Mouse (Mus musculus): ENCODE measurements at regions not wholly inside any gene's neighbourhood (a gene's known extent, or its start where the extent isn't known, plus 50 kb on each side); places are given as distances from the start of the nearest gene placed in this dataset.

DNA sequence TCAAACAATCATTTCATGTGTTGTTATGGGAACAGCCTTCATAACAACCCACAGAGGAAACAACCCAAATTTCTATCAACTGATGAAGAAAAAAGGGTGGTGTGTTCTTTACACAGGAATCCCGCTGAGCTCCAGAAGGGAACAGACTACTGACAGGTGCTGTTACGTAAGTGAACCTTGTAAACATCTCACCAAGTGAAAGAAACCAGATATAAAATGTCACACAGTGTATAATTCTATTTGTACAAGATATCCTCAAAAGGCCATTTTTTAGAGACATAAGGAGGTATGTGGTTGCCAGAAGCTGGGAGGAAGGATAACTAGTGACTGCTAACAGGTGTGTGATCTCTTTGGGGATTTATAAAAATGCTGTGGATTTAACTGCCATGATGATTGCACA lies 119.9 kb downstream of the Plod2 start:
- H3K4me2 ChIP-seq (replicated peaks; ENCODE audit: low read depth, low read length), result no peak overlapping the region
- no peak for ATAC-seq (ENCODE audit: low FRiP score, low TSS enrichment)
- WGBS, result 79% methylated on average over 2 of the region's 2 CpGs

GRCm38 (mm10) chr9:92667361-92667881 lies 125.4 kb downstream of the Plod2 start:
- H3K4me2 ChIP-seq (replicated peaks; ENCODE audit: low read depth, low read length), result no peak overlapping the region
- 96% methylated on average over 1 of the region's 1 CpGs for WGBS

More for the DNA sequence above, 119.9 kb downstream of the Plod2 start:
- H3K27ac ChIP-seq (ENCODE audit: low read length), result no peak overlapping the region
- H3K36me3 ChIP-seq (ENCODE audit: insufficient read depth, low read length), result no peaks in the 10 kb centered on the region
- H3K27me3 ChIP-seq (ENCODE audit: insufficient read depth, low read length), result no peaks in the 10 kb centered on the region
- no peaks in the 10 kb centered on the region for H3K4me1 ChIP-seq (ENCODE audit: insufficient read depth, low read length)
- no peak overlapping the region for H3K9ac ChIP-seq (replicated peaks; ENCODE audit: low read length)
- no peaks in the 10 kb centered on the region for H3K9me3 ChIP-seq (ENCODE audit: low read length)
- no peak overlapping the region for H3K4me3 ChIP-seq (ENCODE audit: low read length)

DNA sequence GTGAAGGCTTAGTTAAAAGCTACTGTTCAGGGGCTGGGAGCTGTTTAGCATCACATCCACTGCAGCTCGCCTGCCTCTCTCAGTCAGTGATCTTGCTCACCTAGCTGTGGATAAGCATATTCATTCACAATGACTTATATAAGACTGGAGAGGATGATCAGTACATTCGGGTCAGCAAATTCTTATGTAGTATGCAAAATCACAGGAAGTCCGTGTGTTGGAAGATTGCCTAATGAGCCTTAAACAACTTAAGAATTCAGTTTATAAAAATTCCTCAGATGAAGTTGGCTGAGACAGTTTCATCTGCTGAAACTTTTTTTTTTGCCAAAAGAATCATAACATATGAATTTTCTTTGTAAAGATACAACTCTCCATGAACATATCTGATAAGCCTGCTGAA lies 129.9 kb downstream of the Plod2 start:
- H3K9me3 ChIP-seq (ENCODE audit: low read length), result no peaks in the 10 kb centered on the region
- no peaks in the 10 kb centered on the region for H3K27me3 ChIP-seq (ENCODE audit: insufficient read depth, low read length)
- ATAC-seq (ENCODE audit: low FRiP score, low TSS enrichment), result no peak
- H3K4me2 ChIP-seq (replicated peaks; ENCODE audit: low read depth, low read length), result no peak overlapping the region
- WGBS, result 74% methylated on average over 3 of the region's 3 CpGs
- no peak overlapping the region for H3K9ac ChIP-seq (replicated peaks; ENCODE audit: low read length)
- no peaks in the 10 kb centered on the region for H3K36me3 ChIP-seq (ENCODE audit: insufficient read depth, low read length)
- no peak overlapping the region for H3K4me3 ChIP-seq (ENCODE audit: low read length)
- no peaks in the 10 kb centered on the region for H3K4me1 ChIP-seq (ENCODE audit: insufficient read depth, low read length)
- H3K27ac ChIP-seq (ENCODE audit: low read length), result no peak overlapping the region

More at GRCm38 (mm10) chr9:92667361-92667881, 125.4 kb downstream of the Plod2 start:
- Histone ChIP-seq H3K27ac (ENCODE audit: low read length) (no peak overlapping the region), H3K9ac (replicated peaks; ENCODE audit: low read length) (no peak overlapping the region), H3K9me3 (ENCODE audit: low read length) (no peaks in the 10 kb centered on the region), H3K4me1 (ENCODE audit: insufficient read depth, low read length) (no peaks in the 10 kb centered on the region), H3K27me3 (ENCODE audit: insufficient read depth, low read length) (no peaks in the 10 kb centered on the region), H3K36me3 (ENCODE audit: insufficient read depth, low read length) (no peaks in the 10 kb centered on the region), H3K4me3 (ENCODE audit: low read length) (no peak overlapping the region)
- no peak for ATAC-seq (ENCODE audit: low FRiP score, low TSS enrichment)

- H3K27ac ChIP-seq (ENCODE audit: low read length), result no peak overlapping the region; the same call in 1 of the 2 replicates
- WGBS, result 42% methylated on average over 6 of the region's 6 CpGs
- no peaks in the 10 kb centered on the region for H3K9me3 ChIP-seq (ENCODE audit: low read length)
- peak overlapping the region; percentile 10; the same call in 1 of the 2 replicates for H3K4me2 ChIP-seq (replicated peaks; ENCODE audit: low read depth, low read length)
- no peaks in the 10 kb centered on the region for H3K27me3 ChIP-seq (ENCODE audit: insufficient read depth, low read length)
- H3K4me3 ChIP-seq (ENCODE audit: low read length), result no peak overlapping the region
- ATAC-seq (ENCODE audit: low FRiP score, low TSS enrichment), result peak; percentile 82; the same call in 1 of the 2 replicates
- H3K4me1 ChIP-seq (ENCODE audit: insufficient read depth, low read length), result no peaks in the 10 kb centered on the region
- no peaks in the 10 kb centered on the region for H3K36me3 ChIP-seq (ENCODE audit: insufficient read depth, low read length)
- no peak overlapping the region for H3K9ac ChIP-seq (replicated peaks; ENCODE audit: low read length)
These were observed 152.5 kb downstream of the Plod2 start for GRCm38 (mm10) chr9:92694361-92695016.

GRCm38 (mm10) chr9:92697971-92698370 lies 155.9 kb downstream of the Plod2 start:
- H3K4me1 ChIP-seq (ENCODE audit: insufficient read depth, low read length), result no peaks in the 10 kb centered on the region
- H3K4me3 ChIP-seq (ENCODE audit: low read length), result no peak overlapping the region
- ATAC-seq (ENCODE audit: low FRiP score, low TSS enrichment), result no peak
- no peaks in the 10 kb centered on the region for H3K9me3 ChIP-seq (ENCODE audit: low read length)
- no peaks in the 10 kb centered on the region for H3K36me3 ChIP-seq (ENCODE audit: insufficient read depth, low read length)
- H3K4me2 ChIP-seq (replicated peaks; ENCODE audit: low read depth, low read length), result no peak overlapping the region
- WGBS, result 68% methylated on average over 3 of the region's 3 CpGs
- H3K27ac ChIP-seq (ENCODE audit: low read length), result no peak overlapping the region
- H3K27me3 ChIP-seq (ENCODE audit: insufficient read depth, low read length), result no peaks in the 10 kb centered on the region
- no peak overlapping the region for H3K9ac ChIP-seq (replicated peaks; ENCODE audit: low read length)

DNA sequence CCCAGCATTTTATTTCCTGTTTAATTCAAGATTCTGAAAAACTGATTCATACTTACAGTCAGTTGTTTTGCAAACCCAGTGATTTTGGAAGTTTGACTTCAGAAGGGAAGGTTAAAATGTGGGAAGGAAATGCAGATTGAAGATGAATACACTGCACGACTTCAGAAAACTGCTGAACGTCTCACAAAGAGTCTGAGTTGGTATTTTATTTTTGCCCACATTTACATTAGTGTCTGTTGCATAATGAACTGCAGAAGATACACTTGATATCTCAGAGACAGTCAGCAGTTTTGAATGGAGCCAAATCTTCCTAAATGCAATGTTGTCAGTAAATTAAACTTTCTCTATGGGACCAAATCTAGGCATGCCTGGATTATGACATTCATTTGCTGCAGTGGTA lies 162.7 kb downstream of the Plod2 start:
- no peaks in the 10 kb centered on the region for H3K36me3 ChIP-seq (ENCODE audit: insufficient read depth, low read length)
- H3K9ac ChIP-seq (replicated peaks; ENCODE audit: low read length), result no peak overlapping the region
- no peak overlapping the region for H3K27ac ChIP-seq (ENCODE audit: low read length)
- WGBS, result 80% methylated on average over 2 of the region's 2 CpGs
- H3K4me3 ChIP-seq (ENCODE audit: low read length), result no peak overlapping the region
- no peaks in the 10 kb centered on the region for H3K9me3 ChIP-seq (ENCODE audit: low read length)
- no peaks in the 10 kb centered on the region for H3K27me3 ChIP-seq (ENCODE audit: insufficient read depth, low read length)
- H3K4me2 ChIP-seq (replicated peaks; ENCODE audit: low read depth, low read length), result no peak overlapping the region
- H3K4me1 ChIP-seq (ENCODE audit: insufficient read depth, low read length), result no peaks in the 10 kb centered on the region
- ATAC-seq (ENCODE audit: low FRiP score, low TSS enrichment), result no peak

DNA sequence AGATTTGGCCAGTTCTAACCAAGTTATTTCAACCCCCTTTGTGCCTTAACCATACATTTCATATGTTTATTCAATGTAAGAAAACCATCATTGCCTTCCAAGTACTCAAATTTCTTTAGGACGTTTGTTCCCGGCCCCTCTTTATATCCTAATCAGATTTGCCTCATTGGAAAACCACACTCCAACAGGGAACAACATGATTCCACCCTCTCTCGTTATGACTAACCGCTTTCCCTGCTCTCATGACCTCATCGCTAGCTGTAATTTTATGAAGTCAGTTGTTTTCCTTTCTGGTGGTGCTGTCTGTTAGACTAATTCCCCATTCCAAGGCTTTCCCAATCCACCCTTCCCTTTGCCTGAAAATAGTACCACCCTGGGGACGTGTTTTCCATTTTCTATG lies 165.0 kb downstream of the Plod2 start:
- H3K9me3 ChIP-seq (ENCODE audit: low read length), result no peaks in the 10 kb centered on the region
- H3K4me3 ChIP-seq (ENCODE audit: low read length), result no peak overlapping the region
- no peak for ATAC-seq (ENCODE audit: low FRiP score, low TSS enrichment)
- no peaks in the 10 kb centered on the region for H3K36me3 ChIP-seq (ENCODE audit: insufficient read depth, low read length)
- H3K4me1 ChIP-seq (ENCODE audit: insufficient read depth, low read length), result no peaks in the 10 kb centered on the region
- 67% methylated on average over 6 of the region's 6 CpGs for whole genome bisulfite sequencing
- no peaks in the 10 kb centered on the region for H3K27me3 ChIP-seq (ENCODE audit: insufficient read depth, low read length)
- H3K27ac ChIP-seq (ENCODE audit: low read length), result no peak overlapping the region
- H3K4me2 ChIP-seq (replicated peaks; ENCODE audit: low read depth, low read length), result no peak overlapping the region
- no peak overlapping the region for H3K9ac ChIP-seq (replicated peaks; ENCODE audit: low read length)

GRCm38 (mm10) chr9:92717176-92717575 lies 175.2 kb downstream of the Plod2 start:
- Histone ChIP-seq H3K4me2 (replicated peaks; ENCODE audit: low read depth, low read length) (no peak overlapping the region), H3K27me3 (ENCODE audit: insufficient read depth, low read length) (no peaks in the 10 kb centered on the region), H3K9me3 (ENCODE audit: low read length) (no peaks in the 10 kb centered on the region), H3K36me3 (ENCODE audit: insufficient read depth, low read length) (no peaks in the 10 kb centered on the region), H3K9ac (replicated peaks; ENCODE audit: low read length) (no peak overlapping the region), H3K4me3 (ENCODE audit: low read length) (no peak overlapping the region), H3K27ac (ENCODE audit: low read length) (no peak overlapping the region), H3K4me1 (ENCODE audit: insufficient read depth, low read length) (no peaks in the 10 kb centered on the region)
- ATAC-seq (ENCODE audit: low FRiP score, low TSS enrichment), result no peak
- WGBS, result 44% methylated on average over 6 of the region's 6 CpGs

DNA sequence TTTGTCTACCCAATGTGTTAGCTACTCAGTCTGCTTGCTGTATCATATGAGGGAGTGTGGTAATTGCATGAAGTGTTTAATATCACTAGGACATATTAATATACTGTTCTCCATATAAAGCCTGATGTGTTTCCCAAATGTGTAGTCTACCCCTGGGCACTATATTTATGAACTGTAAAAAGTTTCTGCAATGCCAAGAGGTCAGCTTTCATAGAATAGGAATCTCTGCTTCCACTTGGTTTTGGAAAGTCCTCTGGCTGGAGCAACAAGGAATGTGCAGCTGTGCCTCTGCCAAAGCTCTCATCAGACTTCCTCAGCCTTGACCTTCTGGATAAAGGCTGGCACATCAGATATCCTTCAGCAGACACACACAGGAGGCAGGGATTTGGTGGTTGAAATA lies 176.3 kb downstream of the Plod2 start:
- no peaks in the 10 kb centered on the region for H3K36me3 ChIP-seq (ENCODE audit: insufficient read depth, low read length)
- H3K9ac ChIP-seq (replicated peaks; ENCODE audit: low read length), result no peak overlapping the region
- H3K27ac ChIP-seq (ENCODE audit: low read length), result no peak overlapping the region
- H3K9me3 ChIP-seq (ENCODE audit: low read length), result no peaks in the 10 kb centered on the region
- no peak overlapping the region for H3K4me2 ChIP-seq (replicated peaks; ENCODE audit: low read depth, low read length)
- H3K4me1 ChIP-seq (ENCODE audit: insufficient read depth, low read length), result no peaks in the 10 kb centered on the region
- H3K4me3 ChIP-seq (ENCODE audit: low read length), result no peak overlapping the region
- H3K27me3 ChIP-seq (ENCODE audit: insufficient read depth, low read length), result no peaks in the 10 kb centered on the region
- no peak for ATAC-seq (ENCODE audit: low FRiP score, low TSS enrichment)

GRCm38 (mm10) chr9:92719251-92719650 lies 177.2 kb downstream of the Plod2 start:
- no peak for ATAC-seq (ENCODE audit: low FRiP score, low TSS enrichment)
- 56% methylated on average over 6 of the region's 6 CpGs for WGBS
- Histone ChIP-seq H3K9me3 (ENCODE audit: low read length) (no peaks in the 10 kb centered on the region), H3K4me1 (ENCODE audit: insufficient read depth, low read length) (no peaks in the 10 kb centered on the region), H3K4me3 (ENCODE audit: low read length) (no peak overlapping the region), H3K27ac (ENCODE audit: low read length) (no peak overlapping the region), H3K9ac (replicated peaks; ENCODE audit: low read length) (no peak overlapping the region), H3K36me3 (ENCODE audit: insufficient read depth, low read length) (no peaks in the 10 kb centered on the region), H3K4me2 (replicated peaks; ENCODE audit: low read depth, low read length) (no peak overlapping the region), H3K27me3 (ENCODE audit: insufficient read depth, low read length) (no peaks in the 10 kb centered on the region)

Measured in kidney, embryonic 16.5 days (tissue).